Mouse (Mus musculus): ENCODE measurements around the gene Ccdc50. TPM values are rescaled to one million over a fixed set of nuclear protein-coding genes. Genes with fewer than 3 reads are reported as not detected.

Ccdc50 gene
- polyA plus RNA-seq, 1 experiment from 2014 or later = 12.3 TPM

DNA sequence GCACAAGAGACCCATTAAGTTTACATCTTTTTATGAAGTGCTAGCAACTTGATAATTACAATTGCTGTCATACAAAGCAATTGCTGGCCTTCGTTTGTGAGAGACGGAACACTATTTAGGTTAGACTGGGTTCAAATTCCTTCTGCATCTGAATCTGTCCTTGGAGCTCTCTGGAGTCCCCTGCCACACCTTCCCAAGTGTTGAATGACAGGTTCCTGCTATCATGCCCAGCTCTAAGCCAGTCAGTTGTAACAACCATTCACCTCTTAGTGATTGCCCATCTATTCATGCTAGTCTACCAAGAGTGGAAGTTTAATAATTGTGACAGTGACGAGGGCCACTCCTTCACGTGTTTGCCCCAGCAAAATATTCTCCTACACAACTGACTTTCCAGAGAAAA is 6.5 kb upstream of the Ccdc50 start:
- WGBS (ENCODE audit: insufficient replicate concordance) = 75% methylated on average over 4 of the region's 4 CpGs
- H3K9me3 ChIP-seq (replicated peaks) = no peaks in the 10 kb centered on the region
- H3K4me3 ChIP-seq (replicated peaks) = no peak overlapping the region
- no peaks in the 10 kb centered on the region for H3K4me1 ChIP-seq (replicated peaks)
- H3K9ac ChIP-seq = no peak overlapping the region
- no peaks in the 10 kb centered on the region for H3K36me3 ChIP-seq (replicated peaks)
- no peak overlapping the region for H3K4me2 ChIP-seq
- no peak for ATAC-seq (ENCODE audit: insufficient read depth)
- no peak overlapping the region for H3K27ac ChIP-seq (replicated peaks)
- no peaks in the 10 kb centered on the region for H3K27me3 ChIP-seq

GRCm38 (mm10) chr16:27384893-27385603 is 3.6 kb upstream of the Ccdc50 start:
- ATAC-seq (ENCODE audit: insufficient read depth) = no peak
- Histone ChIP-seq H3K4me2 (no peak overlapping the region), H3K9me3 (replicated peaks) (no peaks in the 10 kb centered on the region), H3K36me3 (replicated peaks) (no peaks in the 10 kb centered on the region), H3K4me1 (replicated peaks) (peaks cover 14% of the 10 kb centered on the region), H3K9ac (no peak overlapping the region), H3K27ac (replicated peaks) (no peak overlapping the region), H3K4me3 (replicated peaks) (no peak overlapping the region), H3K27me3 (no peaks in the 10 kb centered on the region)
- WGBS (ENCODE audit: insufficient replicate concordance) = 46% methylated on average over 4 of the region's 4 CpGs

- Histone ChIP-seq H3K4me2 (no peak overlapping the region), H3K27me3 (no peaks in the 10 kb centered on the region), H3K4me1 (replicated peaks) (peaks cover 20% of the 10 kb centered on the region), H3K9me3 (replicated peaks) (no peaks in the 10 kb centered on the region), H3K4me3 (replicated peaks) (no peak overlapping the region), H3K27ac (replicated peaks) (no peak overlapping the region), H3K9ac (no peak overlapping the region), H3K36me3 (replicated peaks) (no peaks in the 10 kb centered on the region)
- WGBS (ENCODE audit: insufficient replicate concordance) = 68% methylated on average over 1 of the region's 1 CpGs
- ATAC-seq (ENCODE audit: insufficient read depth) = no peak
Measured at GRCm38 (mm10) chr16:27385649-27386048, 3.0 kb upstream of the Ccdc50 start.

DNA sequence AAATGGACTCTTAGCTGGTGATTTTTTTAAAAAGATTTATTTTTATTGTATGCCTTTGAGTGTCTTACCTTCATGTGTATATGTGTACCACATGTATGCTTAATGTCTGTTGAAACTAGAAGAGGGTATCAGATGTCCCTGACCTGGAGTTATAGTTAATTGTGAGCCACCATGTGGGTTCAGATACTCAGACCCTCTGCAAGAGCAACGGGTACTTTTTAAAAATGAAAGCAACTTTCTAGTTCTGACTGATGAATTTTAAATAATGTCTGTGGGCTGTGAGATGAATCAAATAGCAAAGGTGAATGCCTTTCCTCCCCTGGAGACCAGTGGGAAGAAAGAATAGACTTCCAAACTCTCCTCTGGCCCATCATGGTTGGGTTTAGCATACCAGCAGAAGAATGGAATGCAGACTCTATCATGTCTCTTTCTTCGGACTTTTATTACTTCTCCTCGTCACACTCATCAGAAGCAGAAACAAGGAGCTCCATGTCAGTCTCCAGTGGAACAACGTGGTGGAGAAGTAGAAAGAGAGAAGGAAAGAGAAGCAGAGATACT is 1.7 kb upstream of the Ccdc50 start:
- H3K4me3 ChIP-seq (replicated peaks) = no peak overlapping the region
- H3K4me2 ChIP-seq = no peak overlapping the region
- WGBS (ENCODE audit: insufficient replicate concordance) = 62% methylated on average over 4 of the region's 4 CpGs
- peaks cover 24% of the 10 kb centered on the region for H3K4me1 ChIP-seq (replicated peaks)
- no peaks in the 10 kb centered on the region for H3K36me3 ChIP-seq (replicated peaks)
- no peak for ATAC-seq (ENCODE audit: insufficient read depth)
- no peak overlapping the region for H3K9ac ChIP-seq
- no peaks in the 10 kb centered on the region for H3K9me3 ChIP-seq (replicated peaks)
- H3K27ac ChIP-seq (replicated peaks) = no peak overlapping the region
- no peaks in the 10 kb centered on the region for H3K27me3 ChIP-seq

- Histone ChIP-seq H3K27me3 (no peaks in the 10 kb centered on the region), H3K4me3 (replicated peaks) (peak overlapping the region; percentile 82), H3K4me1 (replicated peaks) (peaks cover 24% of the 10 kb centered on the region), H3K36me3 (replicated peaks) (no peaks in the 10 kb centered on the region), H3K9me3 (replicated peaks) (no peaks in the 10 kb centered on the region), H3K9ac (no peak overlapping the region), H3K4me2 (peak overlapping the region; percentile 76), H3K27ac (replicated peaks) (peak overlapping the region; percentile 12)
- WGBS (ENCODE audit: insufficient replicate concordance) = 18% methylated on average over 12 of the region's 12 CpGs
- no peak for ATAC-seq (ENCODE audit: insufficient read depth)
Measured at GRCm38 (mm10) chr16:27387634-27388611, 746 bp upstream of the Ccdc50 start.

GRCm38 (mm10) chr16:27389534-27390282 is 1.0 kb downstream of the Ccdc50 start:
- Histone ChIP-seq H3K4me3 (replicated peaks) (peak overlapping the region; percentile 82), H3K36me3 (replicated peaks) (no peaks in the 10 kb centered on the region), H3K9me3 (replicated peaks) (no peaks in the 10 kb centered on the region), H3K27ac (replicated peaks) (peak overlapping the region; percentile 84), H3K4me2 (peak overlapping the region; percentile 76), H3K4me1 (replicated peaks) (peaks cover 27% of the 10 kb centered on the region), H3K9ac (peak overlapping the region; percentile 80), H3K27me3 (no peaks in the 10 kb centered on the region)
- ATAC-seq (ENCODE audit: insufficient read depth) = no peak
- 32% methylated on average over 7 of the region's 7 CpGs for WGBS (ENCODE audit: insufficient replicate concordance)

DNA sequence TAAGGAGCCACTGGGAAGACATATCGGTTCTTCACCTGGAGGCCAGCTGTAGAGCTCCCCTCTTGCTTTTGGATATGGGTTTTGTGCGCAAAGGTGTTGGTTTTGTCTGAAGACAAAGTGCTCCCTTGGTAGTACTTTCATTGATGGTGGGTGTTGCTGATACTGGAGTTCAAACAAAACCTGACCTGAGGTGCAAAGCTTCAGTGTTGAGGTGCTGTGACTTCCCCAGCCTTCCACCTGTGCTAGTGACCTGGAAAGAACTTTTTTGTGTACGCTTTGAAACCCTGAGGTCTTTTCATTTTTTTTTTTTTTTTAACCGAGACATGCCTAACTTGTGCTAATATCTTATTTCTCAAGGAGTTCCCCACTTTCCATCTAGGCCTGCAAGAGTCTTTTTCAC is 1.6 kb downstream of the Ccdc50 start:
- Histone ChIP-seq H3K9me3 (replicated peaks) (no peaks in the 10 kb centered on the region), H3K4me3 (replicated peaks) (peak overlapping the region; percentile 82), H3K9ac (no peak overlapping the region), H3K36me3 (replicated peaks) (no peaks in the 10 kb centered on the region), H3K27ac (replicated peaks) (no peak overlapping the region), H3K27me3 (no peaks in the 10 kb centered on the region), H3K4me2 (peak overlapping the region; percentile 76), H3K4me1 (replicated peaks) (peaks cover 27% of the 10 kb centered on the region)
- 71% methylated on average over 4 of the region's 4 CpGs for WGBS (ENCODE audit: insufficient replicate concordance)
- ATAC-seq (ENCODE audit: insufficient read depth) = no peak

GRCm38 (mm10) chr16:27391845-27392244 is 3.2 kb downstream of the Ccdc50 start:
- Histone ChIP-seq H3K9ac (no peak overlapping the region), H3K27ac (replicated peaks) (no peak overlapping the region), H3K27me3 (no peaks in the 10 kb centered on the region), H3K4me1 (replicated peaks) (peaks cover 27% of the 10 kb centered on the region), H3K9me3 (replicated peaks) (no peaks in the 10 kb centered on the region), H3K4me3 (replicated peaks) (no peak overlapping the region), H3K4me2 (no peak overlapping the region), H3K36me3 (replicated peaks) (no peaks in the 10 kb centered on the region)
- ATAC-seq (ENCODE audit: insufficient read depth) = no peak
- WGBS (ENCODE audit: insufficient replicate concordance) = 50% methylated on average over 2 of the region's 2 CpGs

DNA sequence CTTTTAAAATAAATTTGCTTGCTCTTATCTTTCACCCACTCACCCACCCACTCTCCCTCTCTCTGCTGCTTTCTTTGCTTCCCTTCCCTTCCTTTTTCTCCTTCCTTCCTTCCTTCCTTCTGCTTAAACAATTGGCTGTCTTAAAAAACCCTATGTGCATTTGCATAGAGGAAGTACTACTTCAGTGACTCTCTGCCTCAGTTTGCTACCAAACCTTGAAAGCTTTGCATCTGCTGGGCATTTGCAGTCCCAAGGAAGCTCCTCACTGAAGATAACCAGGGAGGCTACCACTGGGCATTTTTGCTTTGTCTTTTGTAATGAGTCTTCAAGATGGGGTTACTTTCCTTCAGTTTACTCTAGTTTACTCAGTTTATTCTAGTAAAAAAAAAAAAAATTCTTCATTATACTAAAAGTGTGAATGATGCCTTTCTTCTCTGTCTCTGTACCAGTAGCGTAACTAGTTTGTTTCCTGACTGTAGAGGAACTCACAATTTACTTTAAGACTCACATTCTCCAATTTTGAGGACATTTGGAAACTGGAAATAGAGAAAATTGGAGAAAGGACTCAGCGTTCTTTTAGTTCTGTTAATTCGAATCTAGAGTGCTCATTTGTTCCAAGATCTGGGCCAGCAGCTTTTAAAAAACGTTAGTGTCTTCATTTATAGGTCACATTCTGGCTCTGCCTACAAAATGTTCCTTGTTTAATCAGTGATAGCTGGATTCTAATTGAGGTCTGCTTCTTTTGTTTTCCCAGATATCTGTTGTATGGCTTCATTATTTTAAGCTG is 6.8 kb downstream of the Ccdc50 start:
- Histone ChIP-seq H3K27ac (replicated peaks) (no peak overlapping the region), H3K4me2 (no peak overlapping the region), H3K4me1 (replicated peaks) (peaks cover 9% of the 10 kb centered on the region; the same call in 1 of the 2 replicates), H3K36me3 (replicated peaks) (no peaks in the 10 kb centered on the region), H3K9ac (no peak overlapping the region), H3K9me3 (replicated peaks) (no peaks in the 10 kb centered on the region), H3K4me3 (replicated peaks) (no peak overlapping the region), H3K27me3 (no peaks in the 10 kb centered on the region)
- ATAC-seq (ENCODE audit: insufficient read depth) = no peak
- 68% methylated on average over 4 of the region's 4 CpGs for WGBS (ENCODE audit: insufficient replicate concordance)

GRCm38 (mm10) chr16:27396951-27397350 is 8.3 kb downstream of the Ccdc50 start:
- 78% methylated on average over 1 of the region's 1 CpGs for WGBS (ENCODE audit: insufficient replicate concordance)
- ATAC-seq (ENCODE audit: insufficient read depth) = no peak
- no peak overlapping the region for H3K4me2 ChIP-seq
- H3K4me3 ChIP-seq (replicated peaks) = no peak overlapping the region
- 0 out of 2 replicates have a peak, but pooled peaks cover 3% of the 10 kb centered on the region for H3K4me1 ChIP-seq (replicated peaks)
- no peak overlapping the region for H3K9ac ChIP-seq
- no peak overlapping the region for H3K27ac ChIP-seq (replicated peaks)
- no peaks in the 10 kb centered on the region for H3K36me3 ChIP-seq (replicated peaks)
- no peaks in the 10 kb centered on the region for H3K27me3 ChIP-seq
- no peaks in the 10 kb centered on the region for H3K9me3 ChIP-seq (replicated peaks)

All from liver, embryonic 15.5 days (tissue).